Mouse (Mus musculus): ENCODE measurements at regions not wholly inside any gene's neighbourhood (a gene's known extent, or its start where the extent isn't known, plus 50 kb on each side); places are given as distances from the start of the nearest gene placed in this dataset.
A peak's percentile ranks its signal among the peaks of the same experiment; 100 is the strongest.

DNA sequence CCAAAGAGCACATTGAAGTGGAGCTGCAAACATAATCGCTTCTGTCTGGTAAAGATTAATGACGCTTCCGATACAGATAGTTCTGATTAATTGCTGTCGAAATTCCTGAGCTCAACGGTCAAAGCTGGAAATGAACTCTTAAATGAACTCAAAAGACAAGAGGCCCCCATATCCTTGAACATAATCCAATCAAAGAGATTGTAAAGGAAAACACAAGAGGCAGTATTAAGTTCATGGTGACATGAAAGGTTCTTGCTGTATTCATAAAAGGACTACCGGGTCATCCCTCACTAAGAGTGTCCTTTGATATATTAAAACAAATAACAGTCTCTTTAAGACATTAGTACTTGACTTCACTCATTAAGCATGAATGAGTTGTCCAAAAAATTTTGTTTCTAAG lies 225.4 kb upstream of the Pdzrn3 start:
- no peak for ATAC-seq (replicated peaks; ENCODE audit: poor library complexity, severe bottlenecking)

DNA sequence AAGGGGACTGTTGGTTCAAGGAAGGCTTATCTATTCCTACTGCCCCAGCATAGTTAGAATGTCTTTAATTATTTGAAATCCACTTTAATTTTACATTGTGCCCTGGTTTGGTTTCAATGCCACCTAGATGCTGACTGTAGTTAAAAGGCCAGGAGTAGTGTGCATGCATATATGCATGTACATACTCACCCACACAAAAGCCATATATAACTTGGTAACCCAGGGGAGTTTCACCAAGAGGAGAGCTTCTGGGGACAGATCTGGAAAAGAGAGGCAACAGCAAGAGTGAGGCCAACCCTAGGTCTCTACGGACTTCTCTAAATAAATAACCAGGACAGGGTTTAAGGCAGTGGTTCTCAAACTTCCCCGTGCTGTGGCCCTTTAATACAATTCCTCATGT lies 219.3 kb upstream of the Pdzrn3 start:
- ATAC-seq (replicated peaks; ENCODE audit: poor library complexity, severe bottlenecking), result no peak

DNA sequence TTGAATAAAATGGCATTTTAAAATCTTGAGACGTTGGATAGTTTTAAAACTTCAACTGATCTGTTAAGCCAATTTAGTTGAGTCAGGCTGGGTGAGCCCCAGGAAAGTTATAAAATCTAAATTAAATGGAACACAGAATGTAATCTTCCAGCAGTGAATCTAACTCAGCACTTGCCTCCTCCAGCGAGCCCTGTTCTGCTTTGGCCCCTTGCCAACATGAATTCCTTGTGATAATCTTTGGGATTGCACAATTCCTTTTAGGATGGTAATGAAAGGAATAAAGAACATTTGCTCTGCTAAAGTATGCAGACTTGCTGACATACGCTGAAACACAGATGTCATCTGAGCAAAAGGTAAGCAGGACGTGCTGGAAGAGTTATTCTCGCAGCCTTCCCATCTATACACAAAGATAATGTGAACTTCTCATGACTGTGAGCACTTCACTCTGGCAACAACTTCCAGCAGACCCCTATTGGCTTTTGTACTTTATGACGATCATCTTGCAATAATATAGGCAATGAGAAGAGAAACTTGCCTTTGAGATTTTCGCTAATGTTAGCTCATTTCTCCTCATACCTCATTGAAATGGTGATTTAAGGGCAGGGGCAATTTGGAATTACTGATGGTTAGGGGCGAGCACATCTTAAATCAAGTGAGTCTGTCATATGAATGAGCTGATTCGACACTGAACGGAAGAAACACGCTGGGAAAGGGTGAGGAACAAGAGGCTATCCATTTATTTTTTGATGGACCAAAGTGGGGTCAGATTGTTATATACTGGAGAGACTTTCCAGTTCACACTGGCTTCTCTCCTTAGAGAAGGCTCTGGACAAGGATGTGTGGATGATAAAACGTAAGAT lies 216.3 kb upstream of the Pdzrn3 start:
- ATAC-seq (replicated peaks; ENCODE audit: poor library complexity, severe bottlenecking), result no peak

DNA sequence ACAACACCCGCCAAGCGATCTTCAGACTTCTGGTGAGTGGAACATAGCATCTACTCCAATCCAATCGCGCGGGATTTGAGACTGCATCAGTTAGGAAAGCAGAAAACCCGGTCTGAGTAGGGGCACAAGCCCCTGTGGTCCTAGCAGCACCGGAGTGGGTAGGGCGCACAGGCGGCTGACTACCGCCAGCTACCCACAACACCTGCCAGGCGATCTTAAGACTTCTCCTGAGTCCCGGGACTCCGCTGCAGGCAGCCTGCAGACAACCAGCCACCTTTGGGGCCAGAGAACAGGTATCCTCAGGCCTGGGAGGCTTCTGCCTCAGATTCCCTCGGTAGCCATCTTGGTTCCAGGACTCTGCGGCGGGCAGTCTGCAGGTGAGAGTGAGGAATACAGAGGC lies 208.2 kb upstream of the Pdzrn3 start:
- ATAC-seq (replicated peaks; ENCODE audit: poor library complexity, severe bottlenecking), result no peak

- ATAC-seq (replicated peaks; ENCODE audit: poor library complexity, severe bottlenecking), result no peak
Measured at GRCm38 (mm10) chr6:101580824-101581223, 203.1 kb upstream of the Pdzrn3 start.

GRCm38 (mm10) chr6:101556096-101556495 lies 178.4 kb upstream of the Pdzrn3 start:
- ATAC-seq (replicated peaks; ENCODE audit: poor library complexity, severe bottlenecking), result peak; percentile 48; the same call in 1 of the 2 replicates

DNA sequence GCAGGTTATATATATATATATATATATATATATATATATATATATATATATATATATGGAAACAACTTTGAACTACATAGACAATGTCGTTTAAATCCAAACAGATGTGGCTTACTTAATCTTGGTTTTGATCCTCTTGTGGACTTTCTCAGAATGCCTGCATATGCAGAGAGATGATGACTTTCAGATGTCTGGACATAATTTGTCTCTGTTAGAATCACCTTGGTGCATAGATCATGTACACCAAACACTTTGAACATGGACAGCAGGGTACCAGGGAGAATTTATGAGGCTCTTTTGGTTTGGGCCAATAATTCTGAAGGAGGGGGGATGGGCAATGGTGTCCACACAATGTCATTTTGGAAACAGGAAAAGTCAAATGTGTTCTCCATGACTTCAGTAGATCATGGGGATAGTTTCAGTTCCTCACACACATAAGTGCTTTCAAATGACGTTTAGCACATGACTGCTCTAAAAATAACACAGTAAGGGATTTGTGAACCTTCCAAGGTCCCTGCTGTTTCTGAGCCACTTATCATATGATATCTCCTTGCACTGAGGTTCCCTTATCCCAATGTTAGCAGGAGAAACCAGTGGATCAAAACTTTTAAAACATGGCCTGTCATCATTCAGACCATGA lies 177.4 kb upstream of the Pdzrn3 start:
- peak; percentile 59 for ATAC-seq (replicated peaks; ENCODE audit: poor library complexity, severe bottlenecking)

DNA sequence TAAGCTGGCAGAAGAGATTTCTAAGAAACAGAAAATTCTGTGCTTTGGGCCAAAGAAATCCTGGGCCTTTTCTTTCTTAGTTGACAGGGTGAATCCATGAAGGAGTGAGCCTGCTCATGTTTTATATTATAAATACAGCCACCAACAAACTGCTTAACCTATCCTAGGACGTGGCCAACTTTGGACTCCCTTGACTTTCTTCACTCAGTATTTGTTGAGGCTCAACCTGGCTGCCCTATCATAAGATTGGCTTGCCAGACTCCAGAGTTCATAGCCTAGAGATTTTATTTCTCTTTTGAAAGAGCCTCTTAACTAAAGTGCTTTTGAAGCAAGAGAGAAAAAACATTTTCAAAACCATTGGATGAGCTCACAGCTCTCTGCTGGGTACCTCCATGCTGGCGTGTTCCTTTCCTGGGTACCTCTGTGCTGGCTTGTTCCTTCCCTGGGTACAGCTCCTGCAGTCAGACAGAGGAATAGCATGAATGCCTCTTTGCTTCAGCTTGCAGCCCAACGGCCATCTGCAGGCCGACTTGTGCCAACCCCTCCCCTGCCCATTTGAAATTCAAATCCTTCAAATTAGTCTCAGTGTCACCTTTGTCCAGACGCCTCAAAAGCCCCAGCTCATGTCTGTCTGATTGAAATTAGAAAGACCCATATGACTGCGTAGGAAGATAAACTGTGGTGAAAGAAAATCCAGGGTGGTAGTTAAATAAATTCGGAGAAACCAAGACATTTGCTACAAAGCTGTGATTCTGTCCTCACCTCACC lies 173.0 kb upstream of the Pdzrn3 start:
- ATAC-seq (replicated peaks; ENCODE audit: poor library complexity, severe bottlenecking), result no peak

- ATAC-seq (replicated peaks; ENCODE audit: poor library complexity, severe bottlenecking), result no peak
Measured at GRCm38 (mm10) chr6:101537581-101537980, 159.9 kb upstream of the Pdzrn3 start.

- ATAC-seq (replicated peaks; ENCODE audit: poor library complexity, severe bottlenecking), result no peak
Measured at GRCm38 (mm10) chr6:101534214-101535052, 156.7 kb upstream of the Pdzrn3 start.

GRCm38 (mm10) chr6:101532436-101532835 lies 154.7 kb upstream of the Pdzrn3 start:
- no peak for ATAC-seq (replicated peaks; ENCODE audit: poor library complexity, severe bottlenecking)

GRCm38 (mm10) chr6:101531914-101532313 lies 154.2 kb upstream of the Pdzrn3 start:
- ATAC-seq (replicated peaks; ENCODE audit: poor library complexity, severe bottlenecking), result no peak

DNA sequence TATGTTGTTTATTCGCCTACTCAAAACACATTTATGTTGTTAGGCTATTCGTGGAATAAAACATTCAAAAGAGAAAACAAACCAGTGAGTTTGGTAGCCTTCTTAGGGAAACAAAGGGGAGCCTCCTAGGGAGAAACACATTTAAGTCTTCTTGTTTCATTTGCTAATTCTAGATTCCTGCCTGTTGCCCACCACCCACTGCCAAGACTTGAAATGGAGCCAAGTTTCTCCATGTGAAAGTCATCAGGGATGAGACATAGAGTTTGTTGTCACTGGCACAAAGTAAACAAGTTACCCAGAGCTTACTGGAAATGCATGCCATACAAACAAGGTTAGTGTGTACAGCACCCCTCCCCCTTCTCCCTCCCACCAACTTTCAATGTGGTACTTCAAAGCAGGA lies 147.4 kb upstream of the Pdzrn3 start:
- no peak for ATAC-seq (replicated peaks; ENCODE audit: poor library complexity, severe bottlenecking)

DNA sequence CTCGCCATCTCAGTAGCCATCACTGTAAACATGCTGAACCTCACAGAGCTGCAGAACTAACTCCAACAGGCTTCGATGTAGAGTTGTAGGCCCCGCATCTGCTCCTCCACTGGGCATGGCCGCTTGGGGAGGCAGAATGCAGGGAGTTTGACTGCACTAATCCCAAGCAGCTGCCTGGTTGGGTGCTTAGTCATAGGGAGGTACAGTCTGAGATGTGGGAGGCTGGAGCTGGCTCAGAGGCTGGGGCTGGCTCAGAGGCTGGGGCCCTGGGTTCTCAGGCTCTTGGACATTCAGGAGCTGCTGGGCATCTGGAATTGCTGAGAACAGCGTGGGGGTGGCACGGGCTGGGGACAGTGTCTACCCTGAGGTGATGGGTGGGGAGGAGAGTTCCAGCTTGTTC lies 143.6 kb upstream of the Pdzrn3 start:
- ATAC-seq (replicated peaks; ENCODE audit: poor library complexity, severe bottlenecking), result no peak

DNA sequence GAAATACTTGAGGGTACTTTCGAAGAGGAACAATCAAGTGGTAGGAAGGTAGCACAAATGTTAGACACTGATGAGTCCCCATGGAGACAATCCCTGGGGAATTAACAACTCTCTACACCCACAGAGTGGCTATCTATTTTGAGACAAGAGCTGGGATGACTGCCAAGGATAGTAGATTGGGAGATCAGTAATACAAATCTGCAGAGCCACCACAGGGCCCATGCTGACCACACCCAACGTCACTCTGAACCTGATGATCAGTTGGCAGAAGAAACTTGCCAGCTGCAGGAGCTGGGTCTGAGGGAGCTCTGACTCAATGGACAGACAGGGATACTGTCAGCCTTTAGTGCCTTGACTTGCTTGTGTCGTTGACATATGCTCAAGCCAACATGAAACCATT lies 143.1 kb upstream of the Pdzrn3 start:
- ATAC-seq (replicated peaks; ENCODE audit: poor library complexity, severe bottlenecking), result no peak

GRCm38 (mm10) chr6:101518904-101519701 lies 141.4 kb upstream of the Pdzrn3 start:
- no peak for ATAC-seq (replicated peaks; ENCODE audit: poor library complexity, severe bottlenecking)

DNA sequence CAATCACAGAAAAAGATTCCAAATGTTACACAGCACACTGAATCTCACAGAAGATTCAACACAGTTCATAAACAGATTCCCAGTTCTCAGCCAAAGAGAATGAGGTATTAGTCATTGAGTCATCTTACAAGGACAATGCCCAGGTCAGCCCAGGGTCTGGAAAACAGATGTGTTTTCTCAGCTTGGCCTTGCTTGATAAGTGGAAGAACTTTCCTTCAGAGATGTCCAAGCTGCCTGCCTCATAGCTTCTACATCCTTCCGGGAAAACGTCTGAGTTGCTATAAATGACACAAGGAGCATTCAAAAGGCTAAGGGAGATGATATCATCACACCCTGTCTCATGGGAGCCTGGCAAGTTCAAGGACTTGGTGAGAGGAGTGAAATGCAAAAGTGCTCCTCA lies 139.9 kb upstream of the Pdzrn3 start:
- no peak for ATAC-seq (replicated peaks; ENCODE audit: poor library complexity, severe bottlenecking)

DNA sequence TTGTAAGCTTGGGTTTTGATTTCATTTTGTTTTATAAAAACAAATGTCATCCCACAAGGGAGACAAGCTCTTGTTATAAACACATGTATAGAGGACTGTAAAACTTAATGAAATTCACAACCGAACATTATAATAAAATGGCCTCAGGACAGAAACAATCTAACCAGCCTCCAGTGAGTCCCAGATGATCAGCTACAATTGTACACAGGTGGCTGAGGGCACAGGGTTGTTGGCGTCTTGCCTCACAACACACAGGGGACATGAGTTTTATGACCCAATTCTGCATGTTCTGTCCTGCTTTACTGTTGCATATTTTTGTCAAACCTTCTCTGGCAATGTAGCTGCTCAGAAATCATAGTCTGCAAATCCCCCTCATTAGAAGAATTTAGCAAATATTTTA lies 136.0 kb upstream of the Pdzrn3 start:
- ATAC-seq (replicated peaks; ENCODE audit: poor library complexity, severe bottlenecking), result no peak

- ATAC-seq (replicated peaks; ENCODE audit: poor library complexity, severe bottlenecking), result no peak
Measured at GRCm38 (mm10) chr6:101502149-101502548, 124.5 kb upstream of the Pdzrn3 start.

DNA sequence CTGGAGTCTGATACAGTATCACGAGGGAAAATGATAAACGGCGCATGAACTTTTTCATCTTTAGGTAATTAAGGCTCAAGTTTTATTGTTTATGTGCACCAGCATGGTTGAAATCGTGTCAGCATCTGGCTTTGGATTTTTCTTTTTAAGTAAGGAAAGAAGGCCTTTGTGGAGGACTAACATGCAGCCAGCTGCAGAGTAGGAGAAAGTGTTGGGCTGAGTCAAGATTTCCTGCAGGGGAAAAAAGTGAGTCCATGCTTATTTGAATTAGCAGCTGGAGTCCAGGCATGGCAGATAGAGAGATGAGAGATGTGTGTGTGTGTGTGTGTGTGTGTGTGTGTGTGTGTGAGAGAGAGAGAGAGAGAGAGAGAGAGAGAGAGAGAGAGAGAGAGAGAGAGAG lies 124.0 kb upstream of the Pdzrn3 start:
- ATAC-seq (replicated peaks; ENCODE audit: poor library complexity, severe bottlenecking), result no peak

Data from granulocyte monocyte progenitor cell, adult 5-6 weeks (primary cell).